Mouse (Mus musculus) limb, embryonic 13.5 days (tissue): ENCODE measurements at regions not wholly inside any gene's neighbourhood (a gene's known extent, or its start where the extent isn't known, plus 50 kb on each side); places are given as distances from the start of the nearest gene placed in this dataset.

Experiments used
- ATAC-seq: fragments of 200-750 bp; cut with Nextera tagmentation; 2 replicates; pipeline ENCODE4 v1.8.0; 2017; ENCODE audit warnings: low read depth, moderate number of reproducible peaks, moderate TSS enrichment; ENCODE audit not compliant: low FRiP score
- H3K27ac ChIP-seq: fragments of 300-500 bp; sonication (generic); 2 replicates; pipeline ENCODE4 v1.5.1; 2015; ENCODE audit warnings: inconsistent platforms, mild to moderate bottlenecking, moderate library complexity
- H3K27me3 ChIP-seq: fragments of 300-500 bp; sonication (generic); 2 replicates; pipeline ENCODE4 v1.6.1; 2015; ENCODE audit warnings: mild to moderate bottlenecking, inconsistent platforms
- H3K36me3 ChIP-seq: fragments of 300-500 bp; sonication (generic); 2 replicates; pipeline ENCODE4 v1.6.1; 2015; ENCODE audit warnings: inconsistent platforms, mild to moderate bottlenecking, moderate library complexity
- H3K4me1 ChIP-seq: fragments of 300-500 bp; sonication (generic); 2 replicates; pipeline ENCODE4 v1.6.1; 2015; ENCODE audit warnings: inconsistent platforms
- H3K4me2 ChIP-seq: fragments of 300-500 bp; sonication (generic); replicated peaks from 2 replicates; pipeline ENCODE4 v1.6.1; 2015; ENCODE audit warnings: inconsistent platforms, mild to moderate bottlenecking, moderate library complexity
- H3K4me3 ChIP-seq: fragments of 300-500 bp; sonication (generic); 2 replicates; pipeline ENCODE4 v1.5.1; 2015; ENCODE audit warnings: moderate library complexity, mild to moderate bottlenecking, inconsistent platforms
- H3K9ac ChIP-seq: fragments of 300-500 bp; sonication (generic); 2 replicates; pipeline ENCODE4 v1.6.1; 2015; ENCODE audit warnings: mild to moderate bottlenecking, inconsistent platforms
- H3K9me3 ChIP-seq: fragments of 300-500 bp; sonication (generic); 2 replicates; pipeline ENCODE4 v1.6.1; 2016; ENCODE audit warnings: inconsistent platforms
- WGBS: fragments of 180-500 bp; shearing (Covaris S2); methylation state at CpG from one replicate; pipeline ENCODE4 v1.1.7; 2015; 5-methylcytosine and 5-hydroxymethylcytosine counted together

DNA sequence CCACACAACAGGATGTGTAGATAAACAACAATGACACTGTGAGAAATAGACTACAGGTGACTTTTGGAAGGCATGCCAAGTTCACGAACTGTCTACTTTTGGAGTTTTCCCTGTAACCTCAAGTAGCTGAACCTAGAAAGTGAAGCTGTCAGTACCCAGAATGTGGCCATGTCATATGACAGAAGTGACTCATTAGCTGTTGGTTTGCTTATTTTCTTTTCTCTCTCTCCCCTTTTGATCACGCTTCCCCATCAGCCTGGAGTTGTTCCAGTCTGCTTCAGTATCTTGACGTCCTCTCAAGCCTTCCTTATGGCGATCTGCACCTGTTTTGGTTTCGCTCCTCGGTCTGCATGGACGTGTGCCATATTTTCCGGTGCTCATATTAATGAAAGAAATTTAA, 90.8 kb upstream of the Foxq1 start:
- Histone ChIP-seq H3K36me3 (no peaks in the 10 kb centered on the region), H3K27me3 (no peaks in the 10 kb centered on the region), H3K4me3 (no peak overlapping the region), H3K9me3 (no peaks in the 10 kb centered on the region), H3K27ac (no peak overlapping the region), H3K9ac (no peak overlapping the region), H3K4me2 (no peak overlapping the region), H3K4me1 (no peaks in the 10 kb centered on the region)
- whole genome bisulfite sequencing = 86% methylated on average over 8 of the region's 8 CpGs
- no peak for ATAC-seq

DNA sequence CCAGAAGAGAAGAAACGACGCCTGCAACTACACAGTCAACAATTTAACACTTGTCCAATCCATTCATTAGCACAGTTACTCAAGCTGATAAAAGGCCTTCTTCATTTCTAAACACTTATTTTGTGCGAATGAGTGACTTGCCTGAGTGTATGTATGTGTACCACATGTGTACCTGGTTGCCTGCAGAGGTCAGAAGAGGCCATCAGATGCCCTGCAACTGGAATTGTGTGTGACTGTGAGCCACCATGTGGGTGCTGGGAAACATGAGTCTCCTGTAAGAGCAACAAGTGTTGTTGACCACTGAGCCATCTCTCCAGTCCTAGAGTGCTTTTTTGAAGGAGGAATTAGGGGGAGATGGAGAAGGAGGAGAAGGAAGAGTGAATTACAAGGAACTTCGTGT, 90.2 kb upstream of the Foxq1 start:
- no peak overlapping the region for H3K27ac ChIP-seq
- no peak overlapping the region for H3K4me3 ChIP-seq
- no peaks in the 10 kb centered on the region for H3K36me3 ChIP-seq
- no peak overlapping the region for H3K4me2 ChIP-seq
- 74% methylated on average over 4 of the region's 4 CpGs for WGBS
- no peaks in the 10 kb centered on the region for H3K9me3 ChIP-seq
- no peak overlapping the region for H3K9ac ChIP-seq
- H3K4me1 ChIP-seq = no peaks in the 10 kb centered on the region
- no peak for ATAC-seq
- H3K27me3 ChIP-seq = no peaks in the 10 kb centered on the region

DNA sequence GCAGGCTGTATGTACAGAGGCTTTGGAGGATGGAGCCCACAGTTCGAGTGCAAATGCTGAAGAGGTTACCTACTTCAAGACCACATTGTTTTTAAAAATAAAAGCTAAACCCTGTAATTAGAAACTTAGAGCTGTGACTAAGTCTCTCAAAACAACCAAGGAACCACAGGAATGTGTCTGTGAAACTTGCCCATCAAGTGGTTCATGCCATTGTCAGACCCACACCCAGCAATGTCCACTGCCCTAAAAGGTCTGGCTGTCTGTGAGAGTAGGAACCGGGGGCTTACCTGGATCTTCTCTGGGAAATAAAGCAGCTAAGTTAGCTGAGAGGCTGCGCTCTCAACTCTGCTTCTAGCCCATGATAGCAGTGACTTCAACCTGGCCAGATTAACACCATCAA, 87.8 kb upstream of the Foxq1 start:
- 79% methylated on average over 3 of the region's 3 CpGs for WGBS
- Histone ChIP-seq H3K4me3 (no peak overlapping the region), H3K9me3 (no peaks in the 10 kb centered on the region), H3K9ac (no peak overlapping the region), H3K4me2 (no peak overlapping the region), H3K27me3 (no peaks in the 10 kb centered on the region), H3K4me1 (0 out of 2 replicates have a peak, but pooled peaks cover 2% of the 10 kb centered on the region), H3K36me3 (no peaks in the 10 kb centered on the region), H3K27ac (no peak overlapping the region)
- no peak for ATAC-seq

DNA sequence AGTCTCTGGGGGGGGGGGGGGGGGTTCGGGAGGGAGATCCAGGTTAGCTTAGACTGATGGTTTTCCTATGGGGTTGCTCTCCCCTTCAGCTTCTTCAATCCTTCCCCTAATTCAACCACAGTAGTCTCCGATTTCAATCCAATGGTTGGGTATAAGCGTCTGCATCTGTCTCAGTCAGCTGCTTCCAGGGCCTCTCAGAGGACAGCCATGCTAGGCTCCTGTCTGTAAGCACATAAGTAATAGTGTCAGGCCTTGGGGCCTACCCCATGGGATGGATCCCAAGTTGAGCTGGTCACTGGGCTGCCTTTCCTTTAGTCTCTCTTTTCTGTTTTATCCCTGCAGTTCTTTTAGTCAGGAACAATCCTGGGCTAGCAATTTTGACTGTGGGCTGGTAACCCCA, 87.0 kb upstream of the Foxq1 start:
- no peaks in the 10 kb centered on the region for H3K27me3 ChIP-seq
- no peak overlapping the region for H3K9ac ChIP-seq
- no peak overlapping the region for H3K27ac ChIP-seq
- H3K36me3 ChIP-seq = no peaks in the 10 kb centered on the region
- H3K4me1 ChIP-seq = 0 out of 2 replicates have a peak, but pooled peaks cover 2% of the 10 kb centered on the region
- H3K4me3 ChIP-seq = no peak overlapping the region
- no peak for ATAC-seq
- H3K9me3 ChIP-seq = no peaks in the 10 kb centered on the region
- WGBS = 69% methylated on average over 3 of the region's 3 CpGs
- H3K4me2 ChIP-seq = no peak overlapping the region

DNA sequence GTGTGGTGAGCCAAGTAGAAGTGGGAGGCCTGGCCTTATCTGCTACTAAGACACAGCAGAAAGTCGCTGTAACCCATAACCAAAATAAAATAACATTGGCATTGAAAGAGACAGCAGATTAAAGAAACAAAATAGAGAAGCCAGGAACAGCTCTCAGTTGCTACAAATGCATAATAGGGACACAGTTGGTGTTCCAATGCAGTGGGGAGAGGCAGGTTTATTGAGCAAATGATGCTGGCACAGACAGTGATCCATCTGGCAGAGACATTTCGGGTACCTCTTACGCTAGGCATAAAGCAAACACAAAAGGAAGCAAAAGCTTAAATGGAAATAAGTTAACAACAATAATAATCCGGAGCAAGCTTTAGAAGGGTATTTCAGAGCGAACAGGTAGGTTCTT, 83.6 kb upstream of the Foxq1 start:
- WGBS = 73% methylated on average over 5 of the region's 5 CpGs
- no peaks in the 10 kb centered on the region for H3K36me3 ChIP-seq
- H3K4me2 ChIP-seq = no peak overlapping the region
- H3K9me3 ChIP-seq = no peaks in the 10 kb centered on the region
- ATAC-seq = no peak
- H3K27me3 ChIP-seq = no peaks in the 10 kb centered on the region
- H3K9ac ChIP-seq = no peak overlapping the region
- H3K4me3 ChIP-seq = no peak overlapping the region
- 0 out of 2 replicates have a peak, but pooled peaks cover 2% of the 10 kb centered on the region for H3K4me1 ChIP-seq
- H3K27ac ChIP-seq = no peak overlapping the region

DNA sequence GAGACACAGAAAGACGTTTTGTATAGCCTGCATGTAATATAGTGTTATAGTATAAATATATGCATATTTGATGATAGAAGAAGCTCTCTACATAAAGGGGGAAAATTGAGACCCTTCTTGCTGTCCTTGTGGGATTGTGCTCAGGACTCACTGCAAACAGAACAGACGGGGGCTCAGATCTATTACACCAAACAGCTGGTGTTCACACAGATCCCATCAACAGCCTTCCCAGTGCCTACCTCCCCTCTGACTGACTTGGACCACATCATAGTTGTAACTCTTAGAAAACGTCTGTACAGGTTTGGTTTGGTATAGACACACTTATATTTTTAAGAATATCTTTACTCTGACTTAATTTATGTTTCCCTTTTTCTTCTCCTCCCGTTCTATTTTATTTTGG, 83.1 kb upstream of the Foxq1 start:
- Histone ChIP-seq H3K4me1 (0 out of 2 replicates have a peak, but pooled peaks cover 2% of the 10 kb centered on the region), H3K36me3 (no peaks in the 10 kb centered on the region), H3K9ac (no peak overlapping the region), H3K27ac (no peak overlapping the region), H3K4me3 (no peak overlapping the region), H3K27me3 (no peaks in the 10 kb centered on the region), H3K4me2 (no peak overlapping the region), H3K9me3 (no peaks in the 10 kb centered on the region)
- WGBS = 58% methylated on average over 4 of the region's 4 CpGs
- no peak for ATAC-seq

DNA sequence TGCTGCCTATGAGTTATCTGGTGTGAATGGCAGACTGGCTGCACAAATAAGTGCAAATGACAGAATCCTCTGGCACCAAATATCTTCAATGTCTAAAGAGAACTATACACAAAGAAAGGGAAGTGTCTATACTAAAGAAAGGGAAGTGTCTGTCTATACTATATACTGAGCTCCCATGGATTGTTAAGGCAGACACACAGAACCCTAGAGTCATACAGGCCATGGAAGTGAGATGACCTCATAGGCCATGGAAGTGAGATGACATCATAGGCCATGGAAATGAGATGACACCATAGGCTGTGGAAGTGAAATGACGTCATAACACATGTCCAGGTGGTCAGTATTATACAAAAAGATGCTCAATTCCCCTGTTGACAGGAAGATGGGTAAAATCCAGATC, 82.7 kb upstream of the Foxq1 start:
- H3K9me3 ChIP-seq = no peaks in the 10 kb centered on the region
- no peaks in the 10 kb centered on the region for H3K27me3 ChIP-seq
- H3K4me3 ChIP-seq = no peak overlapping the region
- H3K4me2 ChIP-seq = no peak overlapping the region
- 0 out of 2 replicates have a peak, but pooled peaks cover 2% of the 10 kb centered on the region for H3K4me1 ChIP-seq
- H3K27ac ChIP-seq = no peak overlapping the region
- WGBS = 88% methylated on average over 1 of the region's 1 CpGs
- no peak overlapping the region for H3K9ac ChIP-seq
- no peaks in the 10 kb centered on the region for H3K36me3 ChIP-seq
- ATAC-seq = no peak

DNA sequence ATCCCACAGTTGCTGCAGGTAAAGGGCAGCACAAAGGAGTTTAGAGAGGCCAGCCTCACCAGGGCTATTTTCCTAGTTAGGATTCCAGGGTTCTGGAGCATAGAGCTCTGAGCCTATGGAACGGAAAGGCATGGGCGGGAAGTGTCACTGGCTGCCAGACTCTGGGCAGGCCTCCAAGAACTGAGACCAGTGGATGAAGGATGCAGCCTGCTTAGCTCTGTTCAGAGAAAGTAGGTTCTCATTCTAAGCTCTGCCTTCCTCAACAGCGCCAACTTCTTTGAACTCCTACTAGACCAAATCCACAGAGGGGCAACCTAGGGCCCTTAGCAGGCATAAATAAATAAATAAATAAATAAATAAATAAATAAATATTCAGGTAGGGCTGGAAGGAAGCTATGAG, 80.1 kb upstream of the Foxq1 start:
- Histone ChIP-seq H3K27ac (no peak overlapping the region), H3K4me1 (0 out of 2 replicates have a peak, but pooled peaks cover 2% of the 10 kb centered on the region), H3K27me3 (no peaks in the 10 kb centered on the region), H3K4me2 (no peak overlapping the region), H3K4me3 (no peak overlapping the region), H3K9me3 (no peaks in the 10 kb centered on the region), H3K36me3 (no peaks in the 10 kb centered on the region), H3K9ac (no peak overlapping the region)
- ATAC-seq = no peak; the same call in 1 of the 2 replicates
- WGBS = 73% methylated on average over 3 of the region's 3 CpGs

DNA sequence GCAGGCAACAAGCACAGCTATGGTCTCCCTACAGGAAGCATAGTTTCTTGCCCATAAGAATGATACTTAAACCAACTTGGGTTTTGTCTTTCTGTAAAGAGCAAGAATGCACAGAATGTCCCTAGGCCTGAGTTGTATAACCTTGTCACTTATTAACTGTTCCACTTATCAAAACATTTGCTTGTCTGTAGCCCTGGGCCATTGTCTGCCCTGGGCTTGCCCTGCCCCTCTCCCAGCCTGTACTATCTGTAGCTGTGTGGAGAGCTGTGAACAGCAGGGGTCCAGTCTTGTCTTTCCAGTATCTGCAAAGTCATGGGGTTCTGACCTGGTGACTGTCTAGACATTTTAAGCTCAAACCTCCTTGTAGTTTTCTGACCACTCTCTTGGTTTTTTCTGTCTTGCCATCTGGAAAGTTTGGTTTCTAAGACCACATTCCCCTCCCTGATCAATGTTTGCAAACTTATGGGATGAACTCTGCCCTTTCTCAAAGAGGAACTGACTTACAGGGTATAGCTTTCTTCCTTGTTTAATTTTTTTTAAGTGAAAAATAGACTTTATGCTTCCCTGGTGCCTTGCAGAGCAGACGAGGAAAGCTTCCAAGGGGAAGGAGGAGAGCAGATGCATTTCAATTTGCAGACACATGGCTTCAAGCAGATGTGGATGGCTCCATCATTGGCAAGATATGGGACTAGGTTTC, 78.6 kb upstream of the Foxq1 start:
- Histone ChIP-seq H3K27ac (no peak overlapping the region), H3K4me1 (no peaks in the 10 kb centered on the region), H3K27me3 (no peaks in the 10 kb centered on the region), H3K4me2 (no peak overlapping the region), H3K9me3 (no peaks in the 10 kb centered on the region), H3K4me3 (no peak overlapping the region), H3K36me3 (no peaks in the 10 kb centered on the region), H3K9ac (no peak overlapping the region)
- WGBS = 54% methylated on average over 1 of the region's 1 CpGs
- no peak for ATAC-seq

DNA sequence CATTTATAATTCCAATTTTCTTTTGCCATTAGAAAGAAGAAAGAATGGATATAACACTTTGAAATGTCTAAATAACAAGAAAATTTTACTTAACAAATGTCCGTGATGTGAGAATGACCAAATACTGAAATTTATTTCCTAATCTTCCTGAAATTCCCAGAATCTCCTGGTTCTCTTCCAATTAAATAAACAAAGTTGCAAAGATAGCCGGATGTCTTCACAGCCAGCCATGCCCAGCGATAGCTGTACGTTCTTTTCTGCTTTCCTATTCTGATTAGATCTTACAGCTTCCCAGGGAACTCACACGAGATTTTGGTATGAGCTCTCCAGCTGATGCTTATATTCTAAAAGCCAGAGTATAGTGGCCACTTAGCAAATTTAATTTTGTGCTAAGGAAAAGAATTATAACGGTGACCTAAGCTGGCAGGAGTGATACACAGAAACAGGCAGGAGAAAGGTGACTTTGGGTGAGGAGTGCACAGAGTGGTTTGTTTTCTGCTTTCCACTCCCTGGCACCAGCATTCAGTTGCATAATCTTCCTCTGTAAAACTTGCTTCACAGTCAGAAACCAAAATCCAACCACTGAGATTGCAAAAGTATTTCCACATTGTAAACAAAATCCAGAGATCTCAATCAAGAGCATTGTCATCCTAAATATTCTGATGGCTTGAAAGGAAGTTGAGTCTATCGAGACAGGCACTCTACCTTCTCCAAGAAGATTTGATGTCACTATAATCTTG, 74.7 kb upstream of the Foxq1 start:
- ATAC-seq = no peak
- Histone ChIP-seq H3K4me1 (no peaks in the 10 kb centered on the region), H3K27me3 (no peaks in the 10 kb centered on the region), H3K4me2 (no peak overlapping the region), H3K4me3 (no peak overlapping the region), H3K27ac (no peak overlapping the region), H3K36me3 (no peaks in the 10 kb centered on the region), H3K9ac (no peak overlapping the region), H3K9me3 (no peaks in the 10 kb centered on the region)
- 85% methylated on average over 7 of the region's 7 CpGs for WGBS

DNA sequence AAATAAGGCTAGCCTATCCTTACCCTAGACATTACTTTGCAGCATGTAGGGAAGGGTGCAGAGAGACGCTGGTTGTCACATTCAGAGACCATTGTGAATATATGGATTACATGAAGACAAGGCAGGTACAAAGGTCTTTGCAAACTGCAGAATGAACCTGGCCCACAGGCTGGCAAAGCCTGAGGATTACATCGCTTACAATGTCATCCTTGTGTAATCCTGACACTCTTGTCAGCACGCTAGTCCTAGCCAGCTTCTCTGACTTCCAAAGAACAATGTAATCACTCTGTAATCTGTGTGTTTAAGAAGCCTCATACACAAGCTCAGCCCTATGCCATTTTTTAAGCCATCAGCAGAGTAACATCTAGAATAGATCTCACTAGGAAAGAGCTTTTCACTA, 69.6 kb upstream of the Foxq1 start:
- Histone ChIP-seq H3K27ac (no peak overlapping the region), H3K4me2 (no peak overlapping the region), H3K9me3 (no peaks in the 10 kb centered on the region), H3K36me3 (no peaks in the 10 kb centered on the region), H3K4me1 (no peaks in the 10 kb centered on the region), H3K27me3 (peaks cover 2% of the 10 kb centered on the region; the same call in 1 of the 2 replicates), H3K9ac (no peak overlapping the region), H3K4me3 (no peak overlapping the region)
- 92% methylated on average over 3 of the region's 3 CpGs for WGBS
- no peak for ATAC-seq

DNA sequence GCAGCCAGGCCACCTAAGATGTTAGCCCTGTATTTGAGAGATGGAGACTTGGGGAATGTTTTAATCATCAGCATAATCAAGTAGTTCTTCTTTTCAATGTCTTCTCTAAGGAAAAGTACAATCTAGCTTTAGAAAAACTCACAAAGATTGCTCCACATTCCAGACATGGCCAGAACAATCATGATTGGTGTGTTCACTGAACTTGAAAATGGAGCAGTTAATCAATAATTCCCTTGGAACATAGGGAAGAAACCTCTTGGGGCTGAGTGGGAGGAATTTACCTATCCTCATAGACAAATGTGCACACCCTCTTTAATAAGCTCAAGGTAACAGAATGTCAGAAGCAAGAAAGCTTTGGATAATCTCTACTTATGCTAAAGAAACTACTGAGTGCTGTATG, 67.7 kb upstream of the Foxq1 start:
- no peaks in the 10 kb centered on the region for H3K4me1 ChIP-seq
- no peaks in the 10 kb centered on the region for H3K9me3 ChIP-seq
- H3K4me2 ChIP-seq = no peak overlapping the region
- H3K27ac ChIP-seq = no peak overlapping the region
- ATAC-seq = no peak
- no peak overlapping the region for H3K9ac ChIP-seq
- H3K36me3 ChIP-seq = no peaks in the 10 kb centered on the region
- no peak overlapping the region for H3K4me3 ChIP-seq
- H3K27me3 ChIP-seq = peaks cover 2% of the 10 kb centered on the region; the same call in 1 of the 2 replicates

DNA sequence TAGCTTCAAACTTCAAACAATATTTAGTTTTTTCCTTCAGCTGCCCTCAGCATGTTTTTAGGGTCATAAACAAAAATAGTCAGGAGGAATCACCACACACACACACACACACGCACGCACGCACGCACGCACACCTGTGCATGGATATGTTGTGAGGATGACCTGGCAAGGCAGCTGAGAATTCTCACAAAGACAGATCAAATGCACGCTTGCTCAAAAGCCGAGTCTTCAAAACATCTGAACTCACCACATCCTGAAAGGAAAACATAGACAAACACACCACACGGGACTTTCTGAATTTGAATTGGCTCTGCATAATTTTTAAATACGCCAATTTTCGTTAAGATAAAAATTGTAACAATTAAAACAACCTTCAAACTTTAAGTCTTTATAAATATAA, 52.7 kb upstream of the Foxq1 start:
- Histone ChIP-seq H3K36me3 (no peaks in the 10 kb centered on the region), H3K4me1 (no peaks in the 10 kb centered on the region), H3K9ac (no peak overlapping the region), H3K27me3 (no peaks in the 10 kb centered on the region), H3K9me3 (no peaks in the 10 kb centered on the region), H3K4me3 (no peak overlapping the region), H3K27ac (no peak overlapping the region), H3K4me2 (no peak overlapping the region)
- 89% methylated on average over 10 of the region's 10 CpGs for WGBS
- no peak for ATAC-seq
